Mouse (Mus musculus) bone marrow, adult 2 months (tissue): ENCODE results near the gene Sptssb.

Experiments used
- CTCF ChIP-seq: fragments of 200-500 bp; IDR thresholded peaks from 2 replicates; pipeline ENCODE4 v1.5.1; 2011; ENCODE audit warnings: low read length, control low read depth; ENCODE audit not compliant: control insufficient read depth, insufficient read depth
- POLR2A ChIP-seq: fragments of 200-500 bp; IDR thresholded peaks from 2 replicates; pipeline ENCODE4 v1.6.1; 2011; ENCODE audit warnings: low read depth, mild to moderate bottlenecking, control low read depth, low read length, borderline replicate concordance; ENCODE audit not compliant: control insufficient read depth

GRCm38 (mm10) chr3:69883710-69884109, 24.0 kb upstream of the Sptssb start:
- TF ChIP-seq CTCF, result no peak
- no peak for TF ChIP-seq POLR2A
